Mouse (Mus musculus) neural tube, embryonic 13.5 days (tissue): ENCODE results near the gene Oser1. TPM values are rescaled to one million over a fixed set of nuclear protein-coding genes. Genes with fewer than 3 reads are reported as not detected.

Experiments
- ATAC-seq: fragments of 200-750 bp; cut with Nextera tagmentation; 2 replicates; pipeline ENCODE4 v1.8.0; 2017; ENCODE audit warnings: low read depth, mild to moderate bottlenecking, moderate TSS enrichment, moderate library complexity
- H3K27ac ChIP-seq: fragments of 300-500 bp; sonication (generic); replicated peaks from 2 replicates; pipeline ENCODE4 v1.5.1; 2015; ENCODE audit warnings: moderate library complexity, mild to moderate bottlenecking, inconsistent platforms
- H3K27me3 ChIP-seq: fragments of 300-500 bp; sonication (generic); 2 replicates; pipeline ENCODE4 v1.6.1; 2015; ENCODE audit warnings: mild to moderate bottlenecking, inconsistent platforms
- H3K36me3 ChIP-seq: fragments of 300-500 bp; sonication (generic); 2 replicates; pipeline ENCODE4 v1.6.1; 2015; ENCODE audit warnings: mild to moderate bottlenecking, inconsistent platforms
- H3K4me1 ChIP-seq: fragments of 300-500 bp; sonication (generic); replicated peaks from 2 replicates; pipeline ENCODE4 v1.6.1; 2015; ENCODE audit warnings: inconsistent platforms
- H3K4me2 ChIP-seq: fragments of 300-500 bp; sonication (generic); 2 replicates; pipeline ENCODE4 v1.6.1; 2015; ENCODE audit warnings: inconsistent platforms, mild to moderate bottlenecking, moderate library complexity
- H3K4me3 ChIP-seq: fragments of 300-500 bp; sonication (generic); 2 replicates; pipeline ENCODE4 v1.5.1; 2015; ENCODE audit warnings: mild to moderate bottlenecking, inconsistent platforms
- H3K9ac ChIP-seq: fragments of 300-500 bp; sonication (generic); 2 replicates; pipeline ENCODE4 v1.6.1; 2015; ENCODE audit warnings: moderate library complexity, mild to moderate bottlenecking, inconsistent platforms
- H3K9me3 ChIP-seq: fragments of 300-500 bp; sonication (generic); 2 replicates; pipeline ENCODE4 v1.6.1; 2016; ENCODE audit warnings: inconsistent platforms
- WGBS: fragments of 180-500 bp; shearing (Covaris S2); methylation state at CpG from one replicate; pipeline ENCODE4 v1.1.7; 2015; 5-methylcytosine and 5-hydroxymethylcytosine counted together
- polyA plus RNA-seq: library from polyadenylated mRNA; unstranded; fragments of >200 nt; fragmentation: Nextera tagmentation; extraction: Ambion mirVana; gene quantifications from 2 replicates; pipeline ENCODE4 v1.2.1, GENCODE M21; 2015

Oser1 gene
- polyA plus RNA-seq, result 74.5 and 83.4 TPM in 2 replicates

- peaks cover 6% of the 10 kb centered on the region; the same call in 1 of the 2 replicates for H3K36me3 ChIP-seq
- no peaks in the 10 kb centered on the region for H3K27me3 ChIP-seq
- H3K9ac ChIP-seq, result no peak within 1 kb of the TSS
- ATAC-seq, result no peak
- WGBS, result 86% methylated on average over 6 of the region's 6 CpGs
- H3K9me3 ChIP-seq, result no peaks in the 10 kb centered on the region
- H3K4me1 ChIP-seq, result peaks cover 16% of the 10 kb centered on the region
- no peak within 1 kb of the TSS for H3K4me2 ChIP-seq
- no peak within 1 kb of the TSS for H3K4me3 ChIP-seq
- H3K27ac ChIP-seq, result no peak within 1 kb of the TSS
Measured at GRCm38 (mm10) chr2:163424597-163424996, at the start of gene Oser1. Oser1 (minus strand) TSS chr2:163424697.

- Histone ChIP-seq H3K9me3 (no peaks in the 10 kb centered on the region), H3K27me3 (no peaks in the 10 kb centered on the region), H3K9ac (peak within 1 kb of the TSS; percentile 86), H3K4me1 (peaks cover 11% of the 10 kb centered on the region), H3K4me3 (peak within 1 kb of the TSS; percentile 89), H3K27ac (peak within 1 kb of the TSS; percentile 76), H3K36me3 (peaks cover 25% of the 10 kb centered on the region), H3K4me2 (peak within 1 kb of the TSS; percentile 86)
- WGBS, result 1% methylated on average over 26 of the region's 30 CpGs
- ATAC-seq, result peak; percentile 93
Measured at GRCm38 (mm10) chr2:163472466-163472851, 48.0 kb upstream of the Oser1 start, which contains the start of gene Fitm2. Fitm2 (minus strand) TSS chr2:163472629.

- peak overlapping the region; percentile 89 for H3K4me3 ChIP-seq
- H3K27ac ChIP-seq, result peak overlapping the region; percentile 76
- peak overlapping the region; percentile 86 for H3K4me2 ChIP-seq
- H3K9ac ChIP-seq, result peak overlapping the region; percentile 86
- 5% methylated on average over 36 of the region's 36 CpGs for WGBS
- peak; percentile 82 for ATAC-seq
- peaks cover 28% of the 10 kb centered on the region for H3K36me3 ChIP-seq
- no peaks in the 10 kb centered on the region for H3K27me3 ChIP-seq
- peaks cover 11% of the 10 kb centered on the region for H3K4me1 ChIP-seq
- no peaks in the 10 kb centered on the region for H3K9me3 ChIP-seq
Measured at GRCm38 (mm10) chr2:163471710-163472465, 47.4 kb upstream of the Oser1 start.

GRCm38 (mm10) chr2:163471136-163471535 is 46.6 kb upstream of the Oser1 start:
- no peaks in the 10 kb centered on the region for H3K9me3 ChIP-seq
- H3K4me3 ChIP-seq, result peak overlapping the region; percentile 89
- H3K4me2 ChIP-seq, result peak overlapping the region; percentile 86
- no peak overlapping the region for H3K27ac ChIP-seq
- H3K27me3 ChIP-seq, result no peaks in the 10 kb centered on the region
- H3K4me1 ChIP-seq, result peaks cover 11% of the 10 kb centered on the region
- peaks cover 34% of the 10 kb centered on the region for H3K36me3 ChIP-seq
- WGBS, result 60% methylated on average over 3 of the region's 3 CpGs
- ATAC-seq, result no peak
- H3K9ac ChIP-seq, result peak overlapping the region; percentile 86; the same call in 1 of the 2 replicates

GRCm38 (mm10) chr2:163469711-163470110 is 45.2 kb upstream of the Oser1 start:
- H3K4me2 ChIP-seq, result no peak overlapping the region
- peaks cover 41% of the 10 kb centered on the region for H3K36me3 ChIP-seq
- H3K9ac ChIP-seq, result no peak overlapping the region
- peaks cover 11% of the 10 kb centered on the region for H3K4me1 ChIP-seq
- H3K9me3 ChIP-seq, result no peaks in the 10 kb centered on the region
- H3K4me3 ChIP-seq, result no peak overlapping the region
- WGBS, result 97% methylated on average over 15 of the region's 15 CpGs
- no peaks in the 10 kb centered on the region for H3K27me3 ChIP-seq
- H3K27ac ChIP-seq, result no peak overlapping the region
- ATAC-seq, result no peak

- ATAC-seq, result no peak
- Histone ChIP-seq H3K4me2 (no peak overlapping the region), H3K9me3 (no peaks in the 10 kb centered on the region), H3K9ac (no peak overlapping the region), H3K36me3 (peaks cover 41% of the 10 kb centered on the region), H3K4me1 (peaks cover 11% of the 10 kb centered on the region), H3K27ac (no peak overlapping the region), H3K27me3 (no peaks in the 10 kb centered on the region), H3K4me3 (no peak overlapping the region)
- 89% methylated on average over 6 of the region's 6 CpGs for WGBS
Measured at GRCm38 (mm10) chr2:163468866-163469265, 44.4 kb upstream of the Oser1 start.

GRCm38 (mm10) chr2:163467585-163467984 is 43.1 kb upstream of the Oser1 start:
- Histone ChIP-seq H3K4me1 (peaks cover 11% of the 10 kb centered on the region), H3K36me3 (peaks cover 41% of the 10 kb centered on the region), H3K27me3 (no peaks in the 10 kb centered on the region), H3K9ac (no peak overlapping the region), H3K9me3 (no peaks in the 10 kb centered on the region), H3K4me2 (no peak overlapping the region), H3K4me3 (no peak overlapping the region), H3K27ac (no peak overlapping the region)
- 87% methylated on average over 6 of the region's 6 CpGs for WGBS
- no peak for ATAC-seq

GRCm38 (mm10) chr2:163466771-163467170 is 42.3 kb upstream of the Oser1 start:
- no peak overlapping the region for H3K4me3 ChIP-seq
- H3K27me3 ChIP-seq, result no peaks in the 10 kb centered on the region
- peaks cover 9% of the 10 kb centered on the region for H3K4me1 ChIP-seq
- WGBS, result 85% methylated on average over 8 of the region's 8 CpGs
- H3K4me2 ChIP-seq, result no peak overlapping the region
- no peak for ATAC-seq
- no peaks in the 10 kb centered on the region for H3K9me3 ChIP-seq
- no peak overlapping the region for H3K27ac ChIP-seq
- no peak overlapping the region for H3K9ac ChIP-seq
- peaks cover 41% of the 10 kb centered on the region for H3K36me3 ChIP-seq

- Histone ChIP-seq H3K27ac (no peak overlapping the region), H3K9ac (no peak overlapping the region), H3K4me2 (no peak overlapping the region), H3K36me3 (peaks cover 37% of the 10 kb centered on the region), H3K27me3 (no peaks in the 10 kb centered on the region), H3K9me3 (no peaks in the 10 kb centered on the region), H3K4me1 (peaks cover 3% of the 10 kb centered on the region; the same call in 1 of the 2 replicates), H3K4me3 (no peak overlapping the region)
- ATAC-seq, result no peak
- 76% methylated on average over 6 of the region's 6 CpGs for WGBS
Measured at GRCm38 (mm10) chr2:163464562-163464961, 40.1 kb upstream of the Oser1 start.

- Histone ChIP-seq H3K9ac (no peak overlapping the region), H3K27ac (no peak overlapping the region), H3K9me3 (no peaks in the 10 kb centered on the region), H3K4me2 (no peak overlapping the region), H3K4me1 (peaks cover 8% of the 10 kb centered on the region), H3K27me3 (no peaks in the 10 kb centered on the region), H3K4me3 (no peak overlapping the region), H3K36me3 (peaks cover 31% of the 10 kb centered on the region)
- 72% methylated on average over 4 of the region's 4 CpGs for WGBS
- ATAC-seq, result no peak
Measured at GRCm38 (mm10) chr2:163463998-163464397, 39.5 kb upstream of the Oser1 start.

- Histone ChIP-seq H3K27me3 (peaks cover 2% of the 10 kb centered on the region; the same call in 1 of the 2 replicates), H3K4me3 (no peak overlapping the region), H3K9me3 (no peaks in the 10 kb centered on the region), H3K4me1 (peaks cover 15% of the 10 kb centered on the region), H3K36me3 (peaks cover 25% of the 10 kb centered on the region), H3K27ac (no peak overlapping the region), H3K9ac (no peak overlapping the region), H3K4me2 (no peak overlapping the region)
- WGBS, result 75% methylated on average over 10 of the region's 10 CpGs
- ATAC-seq, result no peak
Measured at GRCm38 (mm10) chr2:163463251-163463769, 38.8 kb upstream of the Oser1 start.

GRCm38 (mm10) chr2:163462801-163463200 is 38.3 kb upstream of the Oser1 start:
- Histone ChIP-seq H3K36me3 (peaks cover 19% of the 10 kb centered on the region), H3K27ac (no peak overlapping the region), H3K4me3 (no peak overlapping the region), H3K4me1 (peaks cover 16% of the 10 kb centered on the region), H3K9me3 (no peaks in the 10 kb centered on the region), H3K27me3 (peaks cover 4% of the 10 kb centered on the region; the same call in 1 of the 2 replicates), H3K9ac (no peak overlapping the region), H3K4me2 (no peak overlapping the region)
- 82% methylated on average over 11 of the region's 11 CpGs for WGBS
- no peak for ATAC-seq
